Mouse (Mus musculus): Measurements from ENCODE around the gene Sco1.

DNA sequence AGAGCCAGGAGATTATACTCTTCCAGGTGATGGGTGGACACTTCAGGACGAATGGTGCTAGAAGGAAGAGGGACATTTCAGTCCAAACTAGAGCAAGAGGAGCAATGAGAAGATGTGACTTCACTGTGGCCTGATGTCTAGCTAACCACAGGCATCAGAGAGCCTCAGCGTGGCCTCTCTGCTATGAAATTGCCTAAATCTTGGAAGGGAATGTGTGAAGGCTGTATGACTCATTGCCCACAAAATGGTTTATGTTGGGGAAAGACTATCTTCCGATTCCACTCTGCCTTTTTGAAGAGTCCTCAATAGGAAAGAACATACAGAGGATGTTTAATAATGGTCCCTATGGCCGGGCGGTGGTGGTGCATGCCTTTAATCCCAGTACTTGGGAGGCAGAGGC lies 24.3 kb downstream of the Sco1 start:
- no peak for TF ChIP-seq TAL1 (IDR thresholded peaks at IDR 0.05; ENCODE audit: low read length)
- TF ChIP-seq GATA1 (IDR thresholded peaks at IDR 0.05; ENCODE audit: low read length) = no peak

All from erythroblast, embryonic 14.5 days (primary cell).